Mouse (Mus musculus) brain, embryonic 14.5 days (tissue): ENCODE data around the gene AC170998.1.

ENCODE experiments used
- CTCF ChIP-seq: fragments of 200-500 bp; IDR thresholded peaks from 2 replicates; pipeline ENCODE4 v1.5.1; 2012; ENCODE audit warnings: inconsistent platforms, mild to moderate bottlenecking, moderate library complexity, borderline replicate concordance; ENCODE audit not compliant: insufficient read depth, insufficient read length; ENCODE audit errors: extremely low read depth
- POLR2A ChIP-seq: fragments of 200-500 bp; IDR thresholded peaks from 2 replicates; pipeline ENCODE4 v1.6.1; 2012; ENCODE audit warnings: mild to moderate bottlenecking, inconsistent platforms, borderline replicate concordance; ENCODE audit not compliant: poor library complexity, insufficient read depth, insufficient read length, severe bottlenecking; ENCODE audit errors: extremely low read depth

DNA sequence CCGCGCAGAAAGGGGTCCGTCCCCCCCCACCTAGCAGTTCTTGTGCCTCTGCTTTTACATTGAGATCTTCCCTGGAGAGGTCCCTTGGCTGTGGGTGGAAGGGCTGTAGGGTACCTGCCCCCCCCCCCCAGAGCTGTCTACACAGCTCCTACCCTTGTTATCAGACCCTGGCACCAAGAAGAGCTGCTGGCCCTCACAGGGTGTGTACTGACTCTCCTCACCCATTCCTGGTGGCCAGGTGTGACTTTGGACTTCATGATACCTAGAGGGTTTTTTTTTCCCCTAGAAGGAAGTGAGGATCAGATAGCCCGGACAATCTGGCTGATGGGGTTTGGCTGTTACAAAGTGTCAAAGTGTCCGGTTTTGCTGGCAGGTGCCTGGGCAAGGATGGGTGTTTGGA, 45.4 kb downstream of the AC170998.1 start:
- TF ChIP-seq POLR2A (no peak), CTCF (no peak)
